Mouse (Mus musculus): ENCODE measurements around the gene Plekhm1. TPM values are rescaled to one million over a fixed set of nuclear protein-coding genes. Genes with fewer than 3 reads are reported as not detected.

Plekhm1 gene
- polyA plus RNA-seq, 1 experiment from 2014 or later: 2.3 TPM

GRCm38 (mm10) chr11:103343063-103343462, 69.4 kb downstream of the Plekhm1 start:
- no peak for DNase-seq
- WGBS (ENCODE audit: insufficient replicate concordance): 72% methylated on average over 6 of the region's 6 CpGs
- H3K36me3 ChIP-seq (replicated peaks; ENCODE audit: insufficient read depth, low read length): peaks cover under 1% of the 10 kb centered on the region; the same call in 1 of the 2 replicates
- H3K27me3 ChIP-seq (ENCODE audit: insufficient read depth, low read length): no peaks in the 10 kb centered on the region
- H3K9me3 ChIP-seq (ENCODE audit: low read length): no peaks in the 10 kb centered on the region
- peaks cover 31% of the 10 kb centered on the region for H3K4me1 ChIP-seq (ENCODE audit: insufficient read depth)
- no peak overlapping the region for H3K27ac ChIP-seq (ENCODE audit: low read depth)
- H3K4me2 ChIP-seq (ENCODE audit: low read depth, low read length): peak overlapping the region; percentile 64
- H3K4me3 ChIP-seq (ENCODE audit: low read depth, low read length): no peak overlapping the region
- TF ChIP-seq EP300 (IDR thresholded peaks at IDR 0.05; ENCODE audit: low read depth) (no peak), CTCF (IDR thresholded peaks at IDR 0.05; ENCODE audit: low read depth) (0 out of 2 replicates have a peak, but pooled peaks have one; percentile 24)
- no peak overlapping the region for H3K9ac ChIP-seq (replicated peaks)
- ATAC-seq: no peak

GRCm38 (mm10) chr11:103340677-103341076, 71.8 kb downstream of the Plekhm1 start:
- Histone ChIP-seq H3K27me3 (ENCODE audit: insufficient read depth, low read length) (no peaks in the 10 kb centered on the region), H3K36me3 (replicated peaks; ENCODE audit: insufficient read depth, low read length) (peaks cover 6% of the 10 kb centered on the region; the same call in 1 of the 2 replicates), H3K9me3 (ENCODE audit: low read length) (no peaks in the 10 kb centered on the region), H3K4me3 (ENCODE audit: low read depth, low read length) (no peak overlapping the region), H3K4me1 (ENCODE audit: insufficient read depth) (peaks cover 16% of the 10 kb centered on the region), H3K27ac (ENCODE audit: low read depth) (no peak overlapping the region), H3K4me2 (ENCODE audit: low read depth, low read length) (no peak overlapping the region), H3K9ac (replicated peaks) (no peak overlapping the region)
- ATAC-seq (peak; percentile 62), DNase-seq (no peak)
- TF ChIP-seq EP300 (IDR thresholded peaks at IDR 0.05; ENCODE audit: low read depth) (no peak), CTCF (IDR thresholded peaks at IDR 0.05; ENCODE audit: low read depth) (no peak)
- WGBS (ENCODE audit: insufficient replicate concordance): 41% methylated on average over 7 of the region's 7 CpGs

GRCm38 (mm10) chr11:103340130-103340529, 72.4 kb downstream of the Plekhm1 start:
- H3K27ac ChIP-seq (ENCODE audit: low read depth): no peak overlapping the region
- peaks cover 6% of the 10 kb centered on the region; the same call in 1 of the 2 replicates for H3K36me3 ChIP-seq (replicated peaks; ENCODE audit: insufficient read depth, low read length)
- H3K4me2 ChIP-seq (ENCODE audit: low read depth, low read length): peak overlapping the region; percentile 49
- WGBS (ENCODE audit: insufficient replicate concordance): 67% methylated on average over 19 of the region's 19 CpGs
- no peak for TF ChIP-seq EP300 (IDR thresholded peaks at IDR 0.05; ENCODE audit: low read depth)
- no peak for TF ChIP-seq CTCF (IDR thresholded peaks at IDR 0.05; ENCODE audit: low read depth)
- peaks cover 11% of the 10 kb centered on the region for H3K4me1 ChIP-seq (ENCODE audit: insufficient read depth)
- H3K9ac ChIP-seq (replicated peaks): no peak overlapping the region
- H3K9me3 ChIP-seq (ENCODE audit: low read length): no peaks in the 10 kb centered on the region
- H3K27me3 ChIP-seq (ENCODE audit: insufficient read depth, low read length): no peaks in the 10 kb centered on the region
- no peak overlapping the region for H3K4me3 ChIP-seq (ENCODE audit: low read depth, low read length)
- DNase-seq (no peak), ATAC-seq (0 out of 2 replicates have a peak, but pooled peaks have one; percentile 6)

- Histone ChIP-seq H3K9ac (replicated peaks) (no peak overlapping the region), H3K9me3 (ENCODE audit: low read length) (no peaks in the 10 kb centered on the region), H3K36me3 (replicated peaks; ENCODE audit: insufficient read depth, low read length) (peaks cover 6% of the 10 kb centered on the region; the same call in 1 of the 2 replicates), H3K4me1 (ENCODE audit: insufficient read depth) (peaks cover 7% of the 10 kb centered on the region; the same call in 1 of the 2 replicates), H3K4me3 (ENCODE audit: low read depth, low read length) (no peak overlapping the region), H3K4me2 (ENCODE audit: low read depth, low read length) (peak overlapping the region; percentile 49), H3K27ac (ENCODE audit: low read depth) (no peak overlapping the region), H3K27me3 (ENCODE audit: insufficient read depth, low read length) (no peaks in the 10 kb centered on the region)
- 55% methylated on average over 17 of the region's 19 CpGs for WGBS (ENCODE audit: insufficient replicate concordance)
- no peak for TF ChIP-seq EP300 (IDR thresholded peaks at IDR 0.05; ENCODE audit: low read depth)
- TF ChIP-seq CTCF (IDR thresholded peaks at IDR 0.05; ENCODE audit: low read depth): no peak
- ATAC-seq: 0 out of 2 replicates have a peak, but pooled peaks have one; percentile 22
- no peak for DNase-seq
Observed at GRCm38 (mm10) chr11:103339414-103340119, 72.9 kb downstream of the Plekhm1 start.

GRCm38 (mm10) chr11:103338671-103339070, 73.8 kb downstream of the Plekhm1 start:
- Histone ChIP-seq H3K4me1 (ENCODE audit: insufficient read depth) (peaks cover 7% of the 10 kb centered on the region; the same call in 1 of the 2 replicates), H3K4me3 (ENCODE audit: low read depth, low read length) (no peak overlapping the region), H3K9ac (replicated peaks) (no peak overlapping the region), H3K9me3 (ENCODE audit: low read length) (no peaks in the 10 kb centered on the region), H3K27me3 (ENCODE audit: insufficient read depth, low read length) (no peaks in the 10 kb centered on the region), H3K36me3 (replicated peaks; ENCODE audit: insufficient read depth, low read length) (peaks cover 6% of the 10 kb centered on the region; the same call in 1 of the 2 replicates), H3K4me2 (ENCODE audit: low read depth, low read length) (no peak overlapping the region), H3K27ac (ENCODE audit: low read depth) (no peak overlapping the region)
- WGBS (ENCODE audit: insufficient replicate concordance): 87% methylated on average over 6 of the region's 6 CpGs
- no peak for DNase-seq
- ATAC-seq: no peak
- TF ChIP-seq EP300 (IDR thresholded peaks at IDR 0.05; ENCODE audit: low read depth): no peak
- no peak for TF ChIP-seq CTCF (IDR thresholded peaks at IDR 0.05; ENCODE audit: low read depth)

GRCm38 (mm10) chr11:103338119-103338518, 74.4 kb downstream of the Plekhm1 start:
- peaks cover 6% of the 10 kb centered on the region; the same call in 1 of the 2 replicates for H3K36me3 ChIP-seq (replicated peaks; ENCODE audit: insufficient read depth, low read length)
- H3K9ac ChIP-seq (replicated peaks): no peak overlapping the region
- no peak for ATAC-seq
- H3K27me3 ChIP-seq (ENCODE audit: insufficient read depth, low read length): 0 out of 2 replicates have a peak, but pooled peaks cover 2% of the 10 kb centered on the region
- H3K4me2 ChIP-seq (ENCODE audit: low read depth, low read length): no peak overlapping the region
- H3K9me3 ChIP-seq (ENCODE audit: low read length): no peaks in the 10 kb centered on the region
- no peak overlapping the region for H3K4me3 ChIP-seq (ENCODE audit: low read depth, low read length)
- peaks cover 7% of the 10 kb centered on the region; the same call in 1 of the 2 replicates for H3K4me1 ChIP-seq (ENCODE audit: insufficient read depth)
- DNase-seq: no peak
- TF ChIP-seq CTCF (IDR thresholded peaks at IDR 0.05; ENCODE audit: low read depth) (no peak), EP300 (IDR thresholded peaks at IDR 0.05; ENCODE audit: low read depth) (no peak)
- no peak overlapping the region for H3K27ac ChIP-seq (ENCODE audit: low read depth)
- 74% methylated on average over 7 of the region's 7 CpGs for WGBS (ENCODE audit: insufficient replicate concordance)

Measured in liver, postnatal 0 days (tissue).